Mouse (Mus musculus) urinary bladder, adult 18-20 months (tissue): ENCODE measurements around the gene Zfand4.
A peak's percentile ranks its signal among the peaks of the same experiment; 100 is the strongest.
"Not testable (repeated sequence)": the region's sequence is repeated elsewhere in the genome, so short reads cannot be mapped to it uniquely, and the experiment has no call there.

Experiments used
- DNase-seq, 2 experiments: peaks; one replicate each; pipeline ENCODE4 v3.0.0; 2022; ENCODE audit warnings: low spot score in 2 of 2, mixed read lengths in 2 of 2

Gene Zfand4

GRCm38 (mm10) chr6:116319259-116319658 is 55.2 kb downstream of the Zfand4 start:
- no peak for DNase-seq

GRCm38 (mm10) chr6:116326641-116327040 is 62.6 kb downstream of the Zfand4 start:
- no peak for DNase-seq

- peak; percentile 44 to 58 for DNase-seq
Observed at GRCm38 (mm10) chr6:116331396-116331795, 67.4 kb downstream of the Zfand4 start.

- DNase-seq, result no peak
Observed at GRCm38 (mm10) chr6:116337466-116337834, 73.4 kb downstream of the Zfand4 start.

- DNase-seq, result peak; percentile 87 to 89
Observed at GRCm38 (mm10) chr6:116337835-116338501, 73.9 kb downstream of the Zfand4 start, which contains the start of gene March8. March8 (plus strand) TSS chr6:116338024.

GRCm38 (mm10) chr6:116338520-116338919 is 74.5 kb downstream of the Zfand4 start:
- no peak for DNase-seq

GRCm38 (mm10) chr6:116339088-116339487 is 75.1 kb downstream of the Zfand4 start:
- DNase-seq, result no peak

GRCm38 (mm10) chr6:116340521-116340920 is 76.5 kb downstream of the Zfand4 start:
- no peak for DNase-seq

- DNase-seq, result no peak
Observed at GRCm38 (mm10) chr6:116347953-116348352, 83.9 kb downstream of the Zfand4 start.

GRCm38 (mm10) chr6:116349997-116350396 is 86.0 kb downstream of the Zfand4 start:
- DNase-seq, result no peak

- no peak for DNase-seq
Observed at GRCm38 (mm10) chr6:116350643-116351042, 86.6 kb downstream of the Zfand4 start.

GRCm38 (mm10) chr6:116351534-116351933 is 87.5 kb downstream of the Zfand4 start:
- no peak for DNase-seq

GRCm38 (mm10) chr6:116353428-116353827 is 89.4 kb downstream of the Zfand4 start:
- DNase-seq, result no peak

- not testable (repeated sequence) for DNase-seq
Observed at GRCm38 (mm10) chr6:116356311-116356947, 92.4 kb downstream of the Zfand4 start.

- DNase-seq, result no peak
Observed at GRCm38 (mm10) chr6:116356948-116357325, 92.9 kb downstream of the Zfand4 start.

- no peak for DNase-seq
Observed at GRCm38 (mm10) chr6:116358056-116358455, 94.0 kb downstream of the Zfand4 start.

- DNase-seq, result no peak
Observed at GRCm38 (mm10) chr6:116359256-116359655, 95.2 kb downstream of the Zfand4 start.

GRCm38 (mm10) chr6:116361463-116361862 is 97.4 kb downstream of the Zfand4 start:
- DNase-seq, result no peak

GRCm38 (mm10) chr6:116361993-116362392 is 98.0 kb downstream of the Zfand4 start:
- no peak for DNase-seq

GRCm38 (mm10) chr6:116367971-116368370 is 103.9 kb downstream of the Zfand4 start:
- DNase-seq, result no peak

GRCm38 (mm10) chr6:116369811-116370210 is 105.8 kb downstream of the Zfand4 start:
- no peak for DNase-seq

GRCm38 (mm10) chr6:116370216-116370976 is 106.4 kb downstream of the Zfand4 start:
- no peak for DNase-seq

- no peak for DNase-seq
Observed at GRCm38 (mm10) chr6:116371500-116371899, 107.5 kb downstream of the Zfand4 start.
